Mouse (Mus musculus) heart, postnatal 36 days (tissue): ENCODE measurements at regions not wholly inside any gene's neighbourhood (a gene's known extent, or its start where the extent isn't known, plus 50 kb on each side); places are given as distances from the start of the nearest gene placed in this dataset.

Source experiments
- DNase-seq, 2 experiments: peaks; one replicate each; pipeline ENCODE4 v3.0.0; 2021 to 2022
- intact Hi-C: fragments of 180-260 bp; cut with DNase I; formaldehyde crosslinking; loops from one replicate; pipeline ENCODE4 v1.15.1; 2025

DNA sequence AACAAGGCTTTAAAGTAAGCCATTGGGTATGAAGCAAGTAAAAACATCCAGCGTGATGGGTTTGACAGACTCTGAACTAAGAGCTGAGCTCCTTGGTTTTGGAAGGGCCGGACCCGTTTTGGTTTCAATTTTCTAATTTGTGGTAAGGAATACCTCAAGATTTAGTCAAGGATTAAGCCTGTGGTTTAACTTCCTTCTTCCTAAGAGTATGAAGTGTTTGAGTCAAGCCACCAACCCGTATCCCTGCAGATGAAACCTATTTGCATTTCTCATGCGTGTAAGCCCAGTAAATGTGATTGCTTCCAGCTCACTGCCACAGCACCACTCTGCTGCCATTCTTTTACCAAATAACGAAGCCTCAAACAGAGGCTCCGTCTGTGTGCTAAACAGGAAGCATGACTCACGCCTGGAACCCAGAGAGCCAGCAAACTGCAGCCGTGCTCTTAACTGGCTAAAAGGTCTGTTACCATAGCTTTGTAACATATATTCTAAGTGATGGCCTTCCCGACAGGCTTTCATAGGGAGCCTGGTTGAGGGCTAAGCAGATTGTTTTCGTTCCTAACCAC lies 149.7 kb downstream of the Etv1 start:
- peak; percentile 30 to 36 for DNase-seq
- intact Hi-C loops, result loop anchor here (2.0 kb wide), 1 partner anchor 148 kb away; no protein-coding TSS in a partner anchor

DNA sequence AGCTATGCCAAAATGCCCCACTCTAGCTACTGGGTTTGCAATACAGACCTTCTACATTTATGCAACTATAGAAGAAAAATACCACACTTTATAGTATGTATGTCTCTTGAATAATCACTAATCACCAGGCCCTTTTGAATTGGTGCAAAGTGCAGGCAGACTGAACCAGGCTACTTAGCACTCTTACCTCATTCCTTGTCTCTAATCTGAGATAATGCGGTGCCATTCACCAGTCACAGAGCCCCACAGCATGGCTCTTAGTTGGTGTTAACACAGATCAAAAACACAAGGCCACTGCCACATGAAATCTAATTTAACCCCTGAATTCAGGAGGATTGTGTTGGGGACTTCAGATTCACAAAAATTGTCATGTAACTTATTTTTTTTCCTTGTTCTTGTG lies 150.5 kb downstream of the Etv1 start:
- intact Hi-C loops, result loop anchor here (2.0 kb wide), 1 partner anchor 149 kb away; no protein-coding TSS in a partner anchor
- no peak for DNase-seq

DNA sequence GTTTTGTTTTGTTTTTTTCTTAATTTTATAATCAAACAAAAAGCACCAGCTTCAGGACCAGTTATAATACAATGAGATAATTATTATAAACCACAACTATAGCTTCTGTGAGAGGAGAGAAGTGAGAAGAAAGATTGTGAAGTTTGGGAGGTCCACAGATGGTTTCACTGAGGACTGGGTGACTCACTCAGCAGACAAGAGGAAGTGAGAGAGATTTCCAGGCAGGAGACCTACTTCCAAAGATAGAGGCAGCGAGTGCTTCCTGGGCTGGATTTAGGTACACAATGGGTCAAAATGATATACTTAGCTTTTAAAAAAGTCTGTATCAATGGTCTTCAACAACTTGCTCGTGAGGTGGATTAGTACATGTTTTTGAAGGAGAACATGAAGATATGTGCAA lies 152.6 kb downstream of the Etv1 start:
- no peak for DNase-seq
- intact Hi-C loops, result no loop called here

GRCm38 (mm10) chr12:38959605-38960004 lies 180.4 kb downstream of the Etv1 start:
- intact Hi-C loops, result no loop called here
- DNase-seq, result no peak

DNA sequence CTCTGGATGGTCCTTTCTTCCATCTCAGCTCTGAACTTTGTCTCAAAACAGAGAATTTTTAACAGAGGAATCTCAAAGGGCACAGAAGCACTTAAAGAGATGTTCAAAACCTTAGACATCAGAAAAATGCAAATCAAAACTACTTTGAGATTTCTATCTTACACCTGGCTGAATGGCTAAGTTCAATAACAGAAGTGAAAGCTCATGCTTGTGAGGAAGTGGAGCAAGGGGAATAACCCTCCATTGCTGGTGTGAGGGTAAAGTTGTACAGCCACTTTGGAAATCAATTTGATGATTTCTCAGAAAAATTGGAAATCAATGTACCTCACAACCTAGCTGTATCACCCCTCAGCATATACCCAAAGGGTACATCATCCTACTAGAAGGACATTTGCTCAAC lies 183.1 kb downstream of the Etv1 start:
- intact Hi-C loops, result no loop called here

DNA sequence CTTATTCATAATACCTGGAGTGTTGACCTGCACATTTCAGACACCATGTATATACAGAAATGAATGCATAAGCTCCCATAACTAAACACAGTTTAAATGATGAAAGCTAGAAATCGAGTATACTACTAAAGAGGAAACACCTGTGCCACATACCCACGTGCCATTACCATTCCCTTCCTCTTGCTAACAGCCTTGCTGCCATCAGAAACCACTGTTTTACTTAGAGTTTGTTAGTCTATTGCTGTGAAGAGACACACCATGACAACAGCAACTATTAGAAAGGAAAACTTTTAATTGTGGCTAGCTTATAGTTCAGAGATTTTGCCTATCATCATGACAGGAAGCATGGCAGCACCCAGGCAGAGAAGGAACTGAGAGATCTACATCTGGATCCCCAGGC lies 191.2 kb downstream of the Etv1 start:
- intact Hi-C loops, result no loop called here

More for the DNA sequence above, 183.1 kb downstream of the Etv1 start:
- no peak for DNase-seq

GRCm38 (mm10) chr12:38972205-38972604 lies 193.0 kb downstream of the Etv1 start:
- intact Hi-C loops, result no loop called here
- DNase-seq, result no peak

More for the DNA sequence above, 191.2 kb downstream of the Etv1 start:
- no peak for DNase-seq

DNA sequence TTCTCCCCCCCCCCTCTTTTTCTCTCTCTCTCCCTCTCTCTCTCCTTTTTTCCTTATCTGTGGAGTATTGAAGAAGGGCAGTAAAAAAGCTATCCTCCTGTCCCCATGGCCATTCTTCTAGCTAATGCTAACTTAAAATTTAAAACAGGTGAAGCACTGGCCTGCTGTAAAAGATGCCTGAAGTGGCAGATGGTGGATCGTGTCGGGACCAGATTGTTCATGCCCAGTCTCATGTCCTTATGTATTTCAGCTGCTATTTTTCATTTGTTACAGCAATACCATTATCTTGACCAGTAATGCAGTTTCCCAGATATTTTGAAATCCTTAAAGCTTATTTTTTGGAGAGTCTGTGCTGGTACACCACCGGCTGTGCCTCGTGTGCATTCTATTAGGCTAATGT lies 196.3 kb downstream of the Etv1 start:
- intact Hi-C loops, result no loop called here
- no peak for DNase-seq

DNA sequence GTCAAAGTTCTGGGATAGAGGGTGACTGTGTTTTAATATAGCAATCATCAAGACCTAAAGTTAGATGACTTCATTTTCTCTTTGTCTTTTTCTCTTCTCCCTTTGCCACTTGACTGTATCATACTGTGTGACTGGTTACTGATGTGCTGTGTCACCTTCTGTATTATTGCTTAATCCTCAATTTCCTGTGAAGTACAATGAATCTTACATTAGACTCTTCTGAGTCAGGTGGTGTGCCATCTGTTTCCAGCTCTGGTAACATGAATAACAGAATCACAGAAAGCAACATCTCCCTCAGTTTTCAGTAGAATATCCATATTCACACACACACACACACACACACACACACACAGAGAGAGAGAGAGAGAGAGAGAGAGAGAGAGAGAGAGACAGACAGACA lies 203.2 kb downstream of the Etv1 start:
- no peak for DNase-seq
- intact Hi-C loops, result no loop called here

DNA sequence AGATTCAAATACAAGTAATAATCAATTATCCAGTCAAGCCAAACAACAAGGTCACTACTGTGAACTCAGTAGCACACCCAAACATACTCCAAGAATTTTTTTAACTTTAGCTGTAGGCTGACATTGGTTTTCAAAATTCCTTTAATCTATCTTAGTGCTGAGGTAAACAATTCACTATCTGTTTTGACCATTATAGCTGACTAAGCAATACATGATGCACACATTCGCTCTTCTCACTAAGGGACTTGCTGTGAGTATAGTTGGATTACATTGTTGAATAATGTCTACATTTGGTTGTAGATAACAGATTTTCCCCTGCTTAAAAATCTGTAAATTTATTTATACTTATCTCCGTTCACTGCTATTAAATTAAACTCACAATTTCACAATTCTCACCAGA lies 206.7 kb downstream of the Etv1 start:
- intact Hi-C loops, result no loop called here
- no peak for DNase-seq

GRCm38 (mm10) chr12:38986346-38986745 lies 207.2 kb downstream of the Etv1 start:
- no peak for DNase-seq
- intact Hi-C loops, result no loop called here

- intact Hi-C loops, result no loop called here
- DNase-seq, result no peak
These were observed 208.1 kb downstream of the Etv1 start for GRCm38 (mm10) chr12:38987277-38987676.

DNA sequence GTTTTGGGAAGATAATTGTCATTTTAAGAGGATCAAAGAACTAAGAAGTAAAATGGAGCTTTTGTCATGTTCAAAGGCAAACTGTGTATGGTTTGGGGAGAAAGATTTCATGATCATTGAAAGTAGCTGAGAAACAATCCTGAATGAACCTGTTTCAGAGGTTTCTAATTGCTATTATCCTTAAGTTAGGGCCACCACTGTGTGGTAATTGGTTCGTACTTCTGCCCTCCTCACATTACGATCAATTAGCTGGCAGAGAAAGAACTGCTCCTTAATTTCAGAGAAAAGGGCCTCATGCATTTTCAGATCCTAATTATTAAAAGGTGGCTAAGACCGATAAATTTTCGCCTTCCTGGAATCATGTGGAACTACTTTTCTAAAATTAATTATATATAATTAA lies 208.6 kb downstream of the Etv1 start:
- intact Hi-C loops, result no loop called here
- DNase-seq, result no peak

GRCm38 (mm10) chr12:39027179-39027578 lies 248.0 kb downstream of the Etv1 start:
- DNase-seq, result no peak
- intact Hi-C loops, result no loop called here

GRCm38 (mm10) chr12:39027948-39028347 lies 248.8 kb downstream of the Etv1 start:
- intact Hi-C loops, result no loop called here
- no peak for DNase-seq

GRCm38 (mm10) chr12:39033982-39034381 lies 254.8 kb downstream of the Etv1 start:
- intact Hi-C loops, result no loop called here
- DNase-seq, result no peak

- no peak for DNase-seq
- intact Hi-C loops, result no loop called here
These were observed 257.4 kb downstream of the Etv1 start for GRCm38 (mm10) chr12:39036466-39037037.

DNA sequence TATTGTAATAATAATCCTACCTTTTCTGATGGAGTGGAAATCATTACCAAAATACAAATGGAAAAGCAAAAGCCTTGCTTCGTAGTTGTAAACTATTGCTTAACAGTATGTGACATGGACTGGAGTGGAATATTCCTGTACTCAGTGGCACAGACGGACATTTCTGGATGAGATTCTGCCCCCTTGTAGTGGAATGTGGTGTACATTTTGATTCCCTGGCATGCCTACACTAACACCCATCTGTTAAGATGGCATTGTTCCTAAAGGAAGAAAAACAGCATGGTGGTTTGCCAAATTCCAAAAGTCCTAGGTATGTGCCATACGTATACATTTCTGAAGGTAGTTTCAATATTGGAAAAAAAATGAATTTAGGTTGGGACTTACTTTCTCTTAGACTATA lies 258.9 kb downstream of the Etv1 start:
- intact Hi-C loops, result no loop called here
- DNase-seq, result no peak

DNA sequence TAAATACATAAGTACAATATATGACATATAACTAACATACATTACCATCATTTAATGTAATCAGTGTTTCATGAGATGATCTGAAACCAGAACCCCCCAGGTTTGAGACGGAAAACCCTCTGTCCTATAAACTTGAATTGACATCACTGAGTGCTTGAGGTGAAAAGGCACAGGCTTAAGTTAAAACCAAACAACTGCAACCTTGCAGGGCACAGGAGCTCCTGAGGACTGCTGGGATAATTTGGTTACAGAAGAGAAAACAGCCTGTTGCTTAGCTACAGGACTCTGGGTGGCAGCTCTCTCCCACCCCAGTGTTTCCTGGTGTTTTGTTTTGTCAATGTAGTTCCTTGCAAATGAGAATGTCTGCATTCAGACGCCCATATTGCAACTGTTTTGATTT lies 259.5 kb downstream of the Etv1 start:
- intact Hi-C loops, result no loop called here
- DNase-seq, result no peak

DNA sequence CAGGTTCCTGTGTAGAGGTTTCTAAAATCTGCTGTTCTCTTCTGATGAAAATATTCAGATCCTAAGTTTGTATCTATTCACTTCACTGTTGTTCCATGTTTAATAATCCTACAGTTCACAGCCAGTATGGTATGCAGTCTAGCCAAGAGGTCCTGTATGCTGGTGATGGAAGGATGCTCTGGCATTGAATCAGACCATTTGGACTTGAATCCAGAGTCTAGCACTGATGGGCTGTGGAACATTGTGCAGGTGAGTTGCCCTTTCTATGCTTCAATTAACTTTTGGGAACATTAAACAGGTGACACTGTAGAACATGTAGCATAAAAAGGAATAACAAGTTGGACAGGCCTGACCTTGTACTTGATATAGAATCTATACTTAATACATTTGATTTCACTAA lies 267.9 kb downstream of the Etv1 start:
- intact Hi-C loops, result loop anchor here (5.0 kb wide), 1 partner anchor 445 kb away; no protein-coding TSS in a partner anchor
- DNase-seq, result no peak

GRCm38 (mm10) chr12:39048441-39048840 lies 269.3 kb downstream of the Etv1 start:
- no peak for DNase-seq
- intact Hi-C loops, result loop anchor here (5.0 kb wide), 1 partner anchor 444 kb away; no protein-coding TSS in a partner anchor

GRCm38 (mm10) chr12:39048958-39049357 lies 269.8 kb downstream of the Etv1 start:
- no peak for DNase-seq

More at GRCm38 (mm10) chr12:39048958-39049357, 269.8 kb downstream of the Etv1 start:
- intact Hi-C loops, result loop anchor here (5.0 kb wide), 1 partner anchor 443 kb away; no protein-coding TSS in a partner anchor
